Mouse (Mus musculus): ENCODE measurements around the gene Sost. TPM values are rescaled to one million over a fixed set of nuclear protein-coding genes. Genes with fewer than 3 reads are reported as not detected.

The Sost gene
- total RNA-seq, 2 experiments from 2014 or later: not detected

- H3K4me3 ChIP-seq: no peak overlapping the region
- no peak for DNase-seq (ENCODE audit: extremely low spot score in 1 of 2, low spot score in 2 of 2)
- no peak overlapping the region for H3K27ac ChIP-seq
- no peak for TF ChIP-seq CTCF (IDR thresholded peaks at IDR 0.05)
- intact Hi-C loops (cut with DNase I): no loop called here
Observed at GRCm38 (mm10) chr11:101935743-101936142, 31.1 kb downstream of the Sost start.

GRCm38 (mm10) chr11:101931978-101932377 is 34.8 kb downstream of the Sost start:
- H3K4me3 ChIP-seq: no peak overlapping the region
- intact Hi-C loops (cut with DNase I): no loop called here
- DNase-seq (ENCODE audit: extremely low spot score in 1 of 2, low spot score in 2 of 2): no peak
- H3K27ac ChIP-seq: no peak overlapping the region
- no peak for TF ChIP-seq CTCF (IDR thresholded peaks at IDR 0.05)

- no peak for DNase-seq (ENCODE audit: extremely low spot score in 1 of 2, low spot score in 2 of 2)
- no peak overlapping the region for H3K4me3 ChIP-seq
- peak; percentile 59 for TF ChIP-seq CTCF (IDR thresholded peaks at IDR 0.05)
- H3K27ac ChIP-seq: no peak overlapping the region
- intact Hi-C loops (cut with DNase I): no loop called here
Observed at GRCm38 (mm10) chr11:101928030-101928762, 38.6 kb downstream of the Sost start.

GRCm38 (mm10) chr11:101926951-101927589 is 39.7 kb downstream of the Sost start:
- DNase-seq (ENCODE audit: extremely low spot score in 1 of 2, low spot score in 2 of 2): no peak
- intact Hi-C loops (cut with DNase I): no loop called here
- Histone ChIP-seq H3K4me3 (no peak overlapping the region), H3K27ac (no peak overlapping the region)
- TF ChIP-seq CTCF (IDR thresholded peaks at IDR 0.05): no peak

GRCm38 (mm10) chr11:101925636-101926035 is 41.2 kb downstream of the Sost start:
- Histone ChIP-seq H3K4me3 (no peak overlapping the region), H3K27ac (no peak overlapping the region)
- intact Hi-C loops (cut with DNase I): no loop called here
- no peak for TF ChIP-seq CTCF (IDR thresholded peaks at IDR 0.05)
- no peak for DNase-seq (ENCODE audit: extremely low spot score in 1 of 2, low spot score in 2 of 2)

GRCm38 (mm10) chr11:101924441-101924976 is 42.3 kb downstream of the Sost start:
- no peak for DNase-seq (ENCODE audit: extremely low spot score in 1 of 2, low spot score in 2 of 2)
- Histone ChIP-seq H3K4me3 (no peak overlapping the region), H3K27ac (no peak overlapping the region)
- intact Hi-C loops (cut with DNase I): no loop called here
- no peak; the same call in 1 of the 2 replicates for TF ChIP-seq CTCF (IDR thresholded peaks at IDR 0.05)

GRCm38 (mm10) chr11:101923988-101924387 is 42.8 kb downstream of the Sost start:
- TF ChIP-seq CTCF (IDR thresholded peaks at IDR 0.05): no peak
- no peak for DNase-seq (ENCODE audit: extremely low spot score in 1 of 2, low spot score in 2 of 2)
- Histone ChIP-seq H3K27ac (no peak overlapping the region), H3K4me3 (no peak overlapping the region)
- intact Hi-C loops (cut with DNase I): no loop called here

GRCm38 (mm10) chr11:101921361-101921952 is 45.4 kb downstream of the Sost start:
- no peak for TF ChIP-seq CTCF (IDR thresholded peaks at IDR 0.05)
- DNase-seq (ENCODE audit: extremely low spot score in 1 of 2, low spot score in 2 of 2): no peak
- intact Hi-C loops (cut with DNase I): no loop called here
- H3K4me3 ChIP-seq: no peak overlapping the region
- no peak overlapping the region for H3K27ac ChIP-seq

GRCm38 (mm10) chr11:101919660-101920059 is 47.2 kb downstream of the Sost start:
- H3K27ac ChIP-seq: no peak overlapping the region
- H3K4me3 ChIP-seq: no peak overlapping the region
- peak; percentile 96 for TF ChIP-seq CTCF (IDR thresholded peaks at IDR 0.05)
- intact Hi-C loops (cut with DNase I): loop anchor here (1.0 to 10.0 kb wide), 3 partner anchors 49 to 185 kb away; partner anchors contain the start of genes Cd300lg, Ppy and Pyy
- DNase-seq (ENCODE audit: extremely low spot score in 1 of 2, low spot score in 2 of 2): peak; percentile 77 to 87

- intact Hi-C loops (cut with DNase I): loop anchor here (1.0 to 10.0 kb wide), 3 partner anchors 50 to 186 kb away; partner anchors contain the start of genes Cd300lg, Ppy and Pyy
- no peak for DNase-seq (ENCODE audit: extremely low spot score in 1 of 2, low spot score in 2 of 2)
- H3K27ac ChIP-seq: no peak overlapping the region
- H3K4me3 ChIP-seq: no peak overlapping the region
- TF ChIP-seq CTCF (IDR thresholded peaks at IDR 0.05): no peak
Observed at GRCm38 (mm10) chr11:101918609-101919008, 48.2 kb downstream of the Sost start.

- Histone ChIP-seq H3K27ac (no peak overlapping the region), H3K4me3 (no peak overlapping the region)
- TF ChIP-seq CTCF (IDR thresholded peaks at IDR 0.05): peak; percentile 14
- intact Hi-C loops (cut with DNase I): loop anchor here (5.0 to 10.0 kb wide), 2 partner anchors 126 to 188 kb away; partner anchors contain the start of genes Cd300lg, Ppy and Pyy
- no peak for DNase-seq (ENCODE audit: extremely low spot score in 1 of 2, low spot score in 2 of 2)
Observed at GRCm38 (mm10) chr11:101916772-101917171, 50.0 kb downstream of the Sost start.

GRCm38 (mm10) chr11:101913591-101913990 is 53.2 kb downstream of the Sost start:
- Histone ChIP-seq H3K27ac (no peak overlapping the region), H3K4me3 (no peak overlapping the region)
- no peak for TF ChIP-seq CTCF (IDR thresholded peaks at IDR 0.05)
- intact Hi-C loops (cut with DNase I): loop anchor here (10.0 kb wide), 1 partner anchor 191 kb away; the partner anchor contains the start of genes Ppy and Pyy
- DNase-seq (ENCODE audit: extremely low spot score in 1 of 2, low spot score in 2 of 2): no peak

Other genes with a start within 250 kb of the Sost start
- gene Dhx8, start 234.1 kb downstream of the Sost start, total RNA-seq (2021): 10 to 100 TPM; 36.8 to 39.3 TPM
- gene Etv4, start 181.6 kb downstream of the Sost start, total RNA-seq (2021): 10 to 100 TPM; 14.1 to 18.6 TPM
- under 1 TPM; 0.50 to 0.91 TPM for gene Meox1, start 72.6 kb downstream of the Sost start, total RNA-seq (2021)
- gene Cfap97d1, start 17.3 kb upstream of the Sost start, total RNA-seq (2021): not detected
- gene Dusp3, start 20.0 kb upstream of the Sost start, total RNA-seq (2021): 100 to 1,000 TPM; 206 to 220 TPM
- 10 to 100 TPM; 94.6 to 98.8 TPM for gene Mpp3, start 61.4 kb upstream of the Sost start, total RNA-seq (2021)
- not detected for gene Cd300lg, start 74.5 kb upstream of the Sost start, total RNA-seq (2021)
- gene Mpp2, start 121.5 kb upstream of the Sost start, total RNA-seq (2021): 100 to 1,000 TPM; 146 to 157 TPM
- gene Ppy, start 134.3 kb upstream of the Sost start, total RNA-seq (2021): not detected
- not detected for gene Pyy, start 140.8 kb upstream of the Sost start, total RNA-seq (2021)
- gene Nags, start 178.5 kb upstream of the Sost start, total RNA-seq (2021): under 1 TPM in 1 of 2 experiments, not detected in 1; 0.11 TPM
- 10 to 100 TPM; 20.8 to 23.0 TPM for gene Tmem101, start 189.4 kb upstream of the Sost start, total RNA-seq (2021)
- gene Lsm12, start 218.3 kb upstream of the Sost start, total RNA-seq (2021): 10 to 100 TPM; 55.2 to 58.9 TPM
- gene G6pc3, start 222.6 kb upstream of the Sost start, total RNA-seq (2021): 10 to 100 TPM; 62.9 to 69.8 TPM

Data from left cerebral cortex, adult 2 months (tissue).